Mouse (Mus musculus) midbrain, embryonic 14.5 days (tissue): ENCODE measurements around the gene Usp36. TPM values are rescaled to one million over a fixed set of nuclear protein-coding genes. Genes with fewer than 3 reads are reported as not detected.

Experiments used
- ATAC-seq: fragments of 200-750 bp; cut with Nextera tagmentation; 2 replicates; pipeline ENCODE4 v1.8.0; 2017; ENCODE audit warnings: moderate number of reproducible peaks, moderate library complexity; ENCODE audit not compliant: low FRiP score, low TSS enrichment
- DNase-seq: peaks from one replicate; pipeline ENCODE4 v3.0.0-alpha.2; 2015
- H3K27ac ChIP-seq: fragments of 300-500 bp; sonication (generic); replicated peaks from 2 replicates; pipeline ENCODE4 v1.5.1; 2014; ENCODE audit warnings: mild to moderate bottlenecking, low read depth, low read length, moderate library complexity
- H3K27me3 ChIP-seq: fragments of 300-500 bp; sonication (generic); 2 replicates; pipeline ENCODE4 v1.6.1; 2014; ENCODE audit warnings: low read length, control low read depth, mixed read lengths; ENCODE audit not compliant: control insufficient read depth, insufficient read depth
- H3K36me3 ChIP-seq: fragments of 300-500 bp; sonication (generic); 2 replicates; pipeline ENCODE4 v1.6.1; 2014; ENCODE audit warnings: low read length, control low read depth; ENCODE audit not compliant: control insufficient read depth, insufficient read depth
- H3K4me1 ChIP-seq: fragments of 300-500 bp; sonication (generic); 2 replicates; pipeline ENCODE4 v1.6.1; 2014; ENCODE audit warnings: mild to moderate bottlenecking, antibody characterized with exemption, low read length, control low read depth; ENCODE audit not compliant: control insufficient read depth, insufficient read depth
- H3K4me2 ChIP-seq: fragments of 300-500 bp; sonication (generic); 2 replicates; pipeline ENCODE4 v1.6.1; 2014; ENCODE audit warnings: mild to moderate bottlenecking, low read length, moderate library complexity
- H3K4me3 ChIP-seq: fragments of 300-500 bp; sonication (generic); replicated peaks from 2 replicates; pipeline ENCODE4 v1.5.1; 2014; ENCODE audit warnings: low read depth, low read length
- H3K9ac ChIP-seq: fragments of 300-500 bp; sonication (generic); replicated peaks from 2 replicates; pipeline ENCODE4 v1.6.1; 2014; ENCODE audit warnings: mild to moderate bottlenecking, low read length, moderate library complexity
- H3K9me3 ChIP-seq: fragments of 300-500 bp; sonication (generic); 2 replicates; pipeline ENCODE4 v1.6.1; 2016; ENCODE audit warnings: low read length, control low read depth, mixed read lengths; ENCODE audit not compliant: control insufficient read depth
- WGBS: fragments of 180-500 bp; shearing (Covaris S2); extraction: QIAGEN DNeasy Blood & Tissue Kit; methylation state at CpG from one replicate; pipeline ENCODE4 v1.1.7; 2014; 5-methylcytosine and 5-hydroxymethylcytosine counted together
- polyA plus RNA-seq: library from polyadenylated mRNA; unstranded; fragments of >200 nt; fragmentation: Nextera tagmentation; extraction: Ambion mirVana; gene quantifications from 2 replicates; pipeline ENCODE4 v1.2.1, GENCODE M21; 2014

Usp36 gene
- polyA plus RNA-seq, 1 experiment from 2014 or later: 13.4 TPM

DNA sequence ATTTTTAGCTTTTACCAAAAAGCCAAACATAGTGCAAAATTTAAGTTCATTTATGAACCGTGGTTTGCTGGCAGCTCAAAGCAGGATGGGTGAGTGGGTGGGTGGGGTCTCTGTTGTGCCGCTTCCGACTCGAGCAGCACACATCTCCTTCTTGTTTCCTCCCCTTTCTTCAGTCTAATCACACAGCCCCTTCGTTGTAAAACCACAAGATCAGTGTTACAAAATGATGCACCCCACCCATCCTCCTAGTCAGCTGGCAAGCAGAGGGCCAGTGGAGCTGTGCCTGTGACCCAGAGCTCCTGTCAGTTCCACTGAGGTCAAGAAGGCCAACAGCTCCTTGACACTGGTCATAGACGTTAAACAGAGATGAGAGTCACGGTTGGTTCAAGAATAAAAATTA lies 62.4 kb downstream of the Usp36 start:
- Histone ChIP-seq H3K4me2 (no peak overlapping the region), H3K9me3 (no peaks in the 10 kb centered on the region), H3K4me1 (0 out of 2 replicates have a peak, but pooled peaks cover 5% of the 10 kb centered on the region), H3K4me3 (no peak overlapping the region), H3K27ac (no peak overlapping the region), H3K27me3 (no peaks in the 10 kb centered on the region), H3K9ac (no peak overlapping the region), H3K36me3 (no peaks in the 10 kb centered on the region)
- DNase-seq (no peak), ATAC-seq (no peak)
- 86% methylated on average over 7 of the region's 7 CpGs for WGBS

DNA sequence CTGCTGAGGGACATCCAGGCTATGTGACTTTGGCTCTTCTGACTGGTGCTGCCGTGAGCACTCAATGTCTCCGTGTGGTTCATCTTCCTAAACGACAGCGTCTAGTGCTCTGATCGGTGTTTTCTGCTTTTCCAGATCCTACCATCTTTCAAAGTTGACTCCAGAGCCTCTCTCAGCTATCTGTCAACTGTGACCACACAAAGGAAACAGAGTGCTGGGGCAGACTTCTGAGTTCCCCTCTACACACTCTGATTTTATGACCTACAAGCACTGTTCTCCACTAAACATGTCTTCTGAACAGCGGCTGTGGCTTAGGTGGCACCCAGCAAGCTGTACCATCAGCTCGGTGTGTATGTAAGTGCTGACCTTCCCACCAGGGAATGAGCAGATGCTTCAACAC lies 63.2 kb downstream of the Usp36 start:
- no peaks in the 10 kb centered on the region for H3K36me3 ChIP-seq
- no peak for ATAC-seq
- 0 out of 2 replicates have a peak, but pooled peaks cover 5% of the 10 kb centered on the region for H3K4me1 ChIP-seq
- no peak overlapping the region for H3K27ac ChIP-seq
- no peaks in the 10 kb centered on the region for H3K9me3 ChIP-seq
- H3K9ac ChIP-seq: no peak overlapping the region
- 88% methylated on average over 7 of the region's 7 CpGs for WGBS
- no peak for DNase-seq
- H3K27me3 ChIP-seq: no peaks in the 10 kb centered on the region
- H3K4me3 ChIP-seq: no peak overlapping the region
- H3K4me2 ChIP-seq: no peak overlapping the region

DNA sequence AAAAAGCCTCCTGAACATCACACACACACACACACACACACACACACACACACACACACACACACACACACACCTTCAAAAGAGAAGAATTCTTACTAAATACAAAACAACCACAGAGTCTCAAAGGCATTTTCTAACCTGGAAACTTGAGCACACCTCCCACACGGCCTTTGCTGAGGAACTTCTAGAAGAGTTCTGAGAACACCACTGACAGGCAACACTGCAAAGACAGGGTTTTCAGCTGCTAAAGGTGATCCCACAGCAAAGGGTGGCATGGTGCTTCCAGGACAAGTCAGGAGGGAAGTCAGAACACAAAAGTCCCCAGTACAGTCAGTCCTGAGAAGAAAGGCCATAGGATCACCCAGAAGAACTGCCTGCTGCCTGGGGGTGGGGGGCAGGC lies 64.2 kb downstream of the Usp36 start:
- 0 out of 2 replicates have a peak, but pooled peaks cover 5% of the 10 kb centered on the region for H3K4me1 ChIP-seq
- no peaks in the 10 kb centered on the region for H3K36me3 ChIP-seq
- DNase-seq: no peak
- H3K4me3 ChIP-seq: no peak overlapping the region
- H3K27me3 ChIP-seq: no peaks in the 10 kb centered on the region
- WGBS: 75% methylated on average over 1 of the region's 1 CpGs
- no peak overlapping the region for H3K9ac ChIP-seq
- no peak for ATAC-seq
- H3K4me2 ChIP-seq: no peak overlapping the region
- H3K27ac ChIP-seq: no peak overlapping the region
- no peaks in the 10 kb centered on the region for H3K9me3 ChIP-seq

DNA sequence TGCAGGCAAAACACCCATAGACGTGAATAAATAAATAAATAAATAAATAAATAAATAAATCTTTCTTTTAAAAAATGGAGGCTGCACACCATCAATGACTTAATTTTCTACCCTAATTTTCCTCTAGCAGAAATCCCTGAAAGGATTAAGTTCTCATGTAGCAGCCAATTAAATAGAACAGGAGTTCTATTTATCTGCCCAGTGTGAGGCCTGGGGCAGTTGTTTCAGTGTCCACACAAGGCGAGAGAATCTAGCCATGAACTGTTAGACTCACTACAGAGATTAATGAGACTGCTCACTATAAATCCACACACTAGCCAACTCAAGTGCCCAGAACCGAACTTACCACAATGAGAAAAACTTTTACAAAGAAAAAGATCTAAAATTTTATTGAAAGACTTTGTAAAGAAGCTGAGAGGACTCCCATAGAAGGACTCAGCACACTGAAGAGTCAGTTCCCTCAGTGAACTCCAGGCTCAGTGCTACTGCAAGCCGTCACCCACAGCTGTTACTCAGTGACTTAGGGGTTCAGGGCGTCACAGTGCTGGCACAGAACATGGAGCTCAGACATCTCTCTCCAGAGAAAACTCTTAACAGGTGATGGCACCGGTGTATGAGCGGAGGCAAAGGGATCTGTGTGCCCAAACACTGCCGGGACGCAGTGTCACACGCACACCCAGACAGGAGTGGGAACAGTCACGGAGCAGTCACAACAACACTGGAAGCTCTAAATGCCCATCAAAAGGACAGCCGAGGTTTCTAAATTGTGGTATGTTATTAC lies 64.8 kb downstream of the Usp36 start:
- WGBS: 71% methylated on average over 12 of the region's 12 CpGs

DNA sequence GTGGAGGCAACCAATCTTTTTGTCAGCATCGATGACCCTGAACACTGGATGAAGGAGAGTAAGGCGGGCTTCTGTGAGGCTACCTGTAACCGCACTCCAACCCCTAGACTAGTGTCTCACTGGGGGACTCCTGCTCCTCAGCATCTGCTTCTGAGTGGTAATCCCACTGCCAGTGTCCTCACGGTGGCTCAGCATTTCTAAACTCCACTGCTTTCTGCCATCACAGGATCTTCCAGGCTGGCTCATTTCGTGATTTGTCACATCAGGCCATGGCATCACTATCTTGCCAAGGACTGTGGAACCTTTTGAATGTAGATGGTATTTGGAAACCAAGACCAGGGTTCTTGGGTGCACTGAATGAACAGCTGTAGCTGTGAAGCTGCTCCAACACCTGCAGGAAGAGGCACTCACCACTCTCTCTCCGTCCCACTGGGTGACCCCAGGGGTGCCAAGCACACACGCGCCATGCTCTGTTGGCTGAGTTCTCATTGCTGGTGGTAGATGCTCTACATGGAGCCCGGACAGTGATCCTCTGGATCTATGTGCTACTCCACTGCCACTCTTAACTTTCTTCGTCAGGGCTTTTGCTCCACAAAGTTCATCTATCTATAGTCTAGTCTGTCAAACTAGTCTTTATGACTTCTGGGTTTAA lies 66.5 kb downstream of the Usp36 start:
- no peak overlapping the region for H3K4me2 ChIP-seq
- ATAC-seq (no peak), DNase-seq (no peak)
- 91% methylated on average over 10 of the region's 10 CpGs for WGBS
- no peak overlapping the region for H3K4me3 ChIP-seq
- H3K36me3 ChIP-seq: no peaks in the 10 kb centered on the region
- H3K9ac ChIP-seq: no peak overlapping the region
- H3K9me3 ChIP-seq: no peaks in the 10 kb centered on the region
- no peaks in the 10 kb centered on the region for H3K27me3 ChIP-seq
- H3K27ac ChIP-seq: no peak overlapping the region
- H3K4me1 ChIP-seq: 0 out of 2 replicates have a peak, but pooled peaks cover 5% of the 10 kb centered on the region

More for the DNA sequence above, 64.8 kb downstream of the Usp36 start:
- ATAC-seq (no peak), DNase-seq (peak; percentile 11)
- Histone ChIP-seq H3K27ac (no peak overlapping the region), H3K36me3 (no peaks in the 10 kb centered on the region), H3K4me1 (0 out of 2 replicates have a peak, but pooled peaks cover 5% of the 10 kb centered on the region), H3K9me3 (no peaks in the 10 kb centered on the region), H3K9ac (no peak overlapping the region), H3K27me3 (no peaks in the 10 kb centered on the region), H3K4me3 (no peak overlapping the region), H3K4me2 (no peak overlapping the region)

DNA sequence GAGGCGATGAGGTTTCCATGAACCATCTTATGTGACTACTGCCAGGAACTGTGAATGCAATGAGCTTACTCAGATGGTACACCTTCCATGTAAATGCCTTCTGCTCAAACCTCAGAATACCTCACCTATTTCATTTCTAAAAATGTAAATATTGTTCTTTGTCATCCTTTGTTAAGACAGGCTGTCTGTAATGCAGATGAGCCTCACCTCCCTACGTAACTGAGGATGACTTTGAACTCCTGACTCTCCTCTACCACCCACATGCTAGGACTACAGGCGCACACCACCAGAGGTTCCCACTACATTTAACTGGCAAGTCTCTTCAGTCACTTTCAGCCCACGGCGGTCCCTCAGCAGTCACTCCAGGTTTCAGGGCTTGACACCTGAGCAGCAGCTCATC lies 67.1 kb downstream of the Usp36 start:
- 89% methylated on average over 5 of the region's 5 CpGs for WGBS
- no peak overlapping the region for H3K9ac ChIP-seq

DNA sequence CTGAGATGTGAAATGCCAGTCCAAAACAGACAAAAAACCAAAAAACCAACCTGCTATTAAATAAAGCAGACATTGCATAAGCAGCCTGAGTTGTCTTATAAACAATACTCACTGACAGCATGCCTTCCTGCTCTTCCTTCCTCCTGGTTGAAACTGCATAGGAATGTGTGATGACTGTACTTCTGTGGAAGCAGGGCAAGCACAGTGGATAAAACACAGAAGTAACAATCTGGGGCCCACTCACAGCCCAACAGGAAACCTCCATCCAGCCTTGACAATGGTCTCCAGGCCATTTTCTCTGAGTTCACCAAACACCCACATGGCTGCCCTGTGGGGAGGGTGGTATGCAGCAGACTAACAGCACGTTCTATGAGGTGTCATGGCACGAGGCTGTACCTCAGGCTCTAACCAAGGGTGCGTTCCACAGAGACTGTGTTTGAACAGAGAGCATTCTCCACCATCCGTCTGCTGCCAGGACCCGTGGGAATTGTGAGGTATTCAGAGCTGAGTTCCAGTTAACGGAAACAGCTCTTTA lies 67.6 kb downstream of the Usp36 start:
- DNase-seq (no peak), ATAC-seq (no peak)
- no peaks in the 10 kb centered on the region for H3K9me3 ChIP-seq
- no peak overlapping the region for H3K4me2 ChIP-seq
- 0 out of 2 replicates have a peak, but pooled peaks cover 5% of the 10 kb centered on the region for H3K4me1 ChIP-seq
- no peaks in the 10 kb centered on the region for H3K27me3 ChIP-seq
- H3K36me3 ChIP-seq: no peaks in the 10 kb centered on the region
- no peak overlapping the region for H3K27ac ChIP-seq
- no peak overlapping the region for H3K4me3 ChIP-seq
- WGBS: 63% methylated on average over 6 of the region's 6 CpGs
- H3K9ac ChIP-seq: no peak overlapping the region

More for the DNA sequence above, 67.1 kb downstream of the Usp36 start:
- H3K36me3 ChIP-seq: no peaks in the 10 kb centered on the region
- no peak overlapping the region for H3K4me2 ChIP-seq
- 0 out of 2 replicates have a peak, but pooled peaks cover 5% of the 10 kb centered on the region for H3K4me1 ChIP-seq
- H3K27me3 ChIP-seq: no peaks in the 10 kb centered on the region
- DNase-seq (no peak), ATAC-seq (no peak)
- no peak overlapping the region for H3K4me3 ChIP-seq
- H3K27ac ChIP-seq: no peak overlapping the region
- H3K9me3 ChIP-seq: no peaks in the 10 kb centered on the region

DNA sequence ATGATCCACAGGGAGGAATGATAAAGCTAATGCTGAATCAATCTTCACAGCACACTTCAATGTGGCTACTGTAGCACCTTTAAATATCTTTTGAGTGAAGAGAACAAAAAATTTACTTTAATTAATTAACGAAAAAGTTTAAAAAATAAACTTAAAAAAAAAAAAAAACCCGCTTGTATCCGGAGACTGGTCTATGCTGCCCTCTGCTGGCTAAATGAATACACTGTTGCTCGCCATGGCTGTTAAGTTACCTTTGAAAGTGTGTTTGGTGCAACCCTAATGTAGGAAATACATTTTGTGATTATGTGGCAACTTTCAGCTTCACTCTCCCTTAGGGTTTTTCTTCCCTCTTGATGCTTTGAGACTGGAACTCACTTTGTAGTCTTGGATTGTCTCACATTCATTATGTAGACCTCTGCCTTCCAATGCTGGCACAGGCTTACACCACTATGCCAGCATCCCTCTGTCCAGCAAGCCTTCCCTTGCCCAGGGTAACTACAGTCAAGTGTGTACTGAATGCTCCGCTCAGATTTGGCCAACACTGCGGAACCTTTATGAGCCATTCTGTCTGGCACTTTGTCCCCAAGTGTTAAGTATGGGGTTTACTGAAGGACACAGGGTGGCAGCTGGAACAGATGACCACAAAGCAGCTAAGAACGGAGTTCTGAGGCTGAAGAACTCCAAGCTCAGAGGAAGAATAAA lies 69.3 kb downstream of the Usp36 start:
- Histone ChIP-seq H3K36me3 (no peaks in the 10 kb centered on the region), H3K4me3 (no peak overlapping the region), H3K27ac (no peak overlapping the region), H3K27me3 (no peaks in the 10 kb centered on the region), H3K4me1 (0 out of 2 replicates have a peak, but pooled peaks cover 2% of the 10 kb centered on the region), H3K9me3 (no peaks in the 10 kb centered on the region), H3K9ac (no peak overlapping the region), H3K4me2 (no peak overlapping the region)
- ATAC-seq: no peak
- 22% methylated on average over 7 of the region's 7 CpGs for WGBS
- DNase-seq: peak; percentile 89
